Mouse (Mus musculus) midbrain, embryonic 11.5 days (tissue): Measurements from ENCODE around the gene Tm9sf4. TPM values are rescaled to one million over a fixed set of nuclear protein-coding genes. Genes with fewer than 3 reads are reported as not detected.

Experiments used
- ATAC-seq: fragments of 200-750 bp; cut with Nextera tagmentation; 2 replicates; pipeline ENCODE4 v1.8.0; 2017; ENCODE audit warnings: moderate TSS enrichment, moderate library complexity; ENCODE audit not compliant: low FRiP score
- DNase-seq: peaks from one replicate; pipeline ENCODE4 v3.0.0; 2015; ENCODE audit warnings: low spot score; ENCODE audit errors: missing footprints
- H3K27ac ChIP-seq: fragments of 300-500 bp; sonication (generic); 2 replicates; pipeline ENCODE4 v1.5.1; 2014; ENCODE audit warnings: low read depth, low read length
- H3K27me3 ChIP-seq: fragments of 300-500 bp; sonication (generic); 2 replicates; pipeline ENCODE4 v1.6.1; 2014; ENCODE audit warnings: mild to moderate bottlenecking, low read length, moderate library complexity, mixed read lengths; ENCODE audit not compliant: control insufficient read depth, insufficient read depth
- H3K36me3 ChIP-seq: fragments of 300-500 bp; sonication (generic); 2 replicates; pipeline ENCODE4 v1.6.1; 2014; ENCODE audit warnings: mild to moderate bottlenecking, low read length, moderate library complexity, mixed read lengths; ENCODE audit not compliant: control insufficient read depth, insufficient read depth
- H3K4me1 ChIP-seq: fragments of 300-500 bp; sonication (generic); 2 replicates; pipeline ENCODE4 v1.6.1; 2014; ENCODE audit warnings: low read length; ENCODE audit not compliant: control insufficient read depth, insufficient read depth
- H3K4me2 ChIP-seq: fragments of 300-500 bp; sonication (generic); 2 replicates; pipeline ENCODE4 v1.6.1; 2014; ENCODE audit warnings: mild to moderate bottlenecking, moderate library complexity
- H3K4me3 ChIP-seq: fragments of 300-500 bp; sonication (generic); 2 replicates; pipeline ENCODE4 v1.5.1; 2014; ENCODE audit warnings: low read depth, low read length
- H3K9ac ChIP-seq: fragments of 300-500 bp; sonication (generic); 2 replicates; pipeline ENCODE4 v1.6.1; 2014; ENCODE audit warnings: low read length
- H3K9me3 ChIP-seq: fragments of 300-500 bp; sonication (generic); 2 replicates; pipeline ENCODE4 v1.6.1; 2016; ENCODE audit warnings: low read length; ENCODE audit not compliant: control insufficient read depth
- WGBS: fragments of 180-500 bp; shearing (Covaris S2); extraction: QIAGEN DNeasy Blood & Tissue Kit; methylation state at CpG from one replicate; pipeline ENCODE4 v1.1.7; 2014; 5-methylcytosine and 5-hydroxymethylcytosine counted together
- polyA plus RNA-seq: library from polyadenylated mRNA; unstranded; fragments of >200 nt; fragmentation: Nextera tagmentation; extraction: Ambion mirVana; gene quantifications from 2 replicates; pipeline ENCODE4 v1.2.1, GENCODE M21; 2014

Gene Tm9sf4
- polyA plus RNA-seq, 1 experiment from 2014 or later, result 85.9 TPM

DNA sequence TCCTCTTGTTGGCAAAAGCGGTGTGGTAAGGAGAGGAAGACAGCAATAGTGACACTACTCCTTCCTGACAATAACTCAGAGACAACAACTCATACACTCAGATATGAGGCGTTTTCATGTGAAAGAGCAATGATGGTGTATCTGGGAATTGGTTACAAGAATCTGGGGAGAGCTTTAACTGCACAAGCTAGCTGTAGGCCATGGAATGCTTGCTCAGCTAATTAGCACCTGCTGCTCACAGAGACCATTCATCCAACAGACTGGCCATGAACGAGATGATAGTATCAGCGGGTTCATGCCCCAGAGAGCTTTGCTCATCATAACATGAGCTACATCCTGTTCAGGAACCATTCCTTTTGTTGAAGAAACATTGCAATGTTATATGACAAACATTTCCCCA is 76.1 kb downstream of the Tm9sf4 start:
- peaks cover 14% of the 10 kb centered on the region for H3K36me3 ChIP-seq
- no peaks in the 10 kb centered on the region for H3K9me3 ChIP-seq
- H3K27me3 ChIP-seq, result no peaks in the 10 kb centered on the region
- no peak overlapping the region for H3K4me2 ChIP-seq
- 82% methylated on average over 4 of the region's 4 CpGs for WGBS
- H3K9ac ChIP-seq, result no peak overlapping the region
- DNase-seq, result no peak
- no peak overlapping the region for H3K4me3 ChIP-seq
- no peak overlapping the region for H3K27ac ChIP-seq
- no peak for ATAC-seq
- peaks cover 18% of the 10 kb centered on the region for H3K4me1 ChIP-seq

DNA sequence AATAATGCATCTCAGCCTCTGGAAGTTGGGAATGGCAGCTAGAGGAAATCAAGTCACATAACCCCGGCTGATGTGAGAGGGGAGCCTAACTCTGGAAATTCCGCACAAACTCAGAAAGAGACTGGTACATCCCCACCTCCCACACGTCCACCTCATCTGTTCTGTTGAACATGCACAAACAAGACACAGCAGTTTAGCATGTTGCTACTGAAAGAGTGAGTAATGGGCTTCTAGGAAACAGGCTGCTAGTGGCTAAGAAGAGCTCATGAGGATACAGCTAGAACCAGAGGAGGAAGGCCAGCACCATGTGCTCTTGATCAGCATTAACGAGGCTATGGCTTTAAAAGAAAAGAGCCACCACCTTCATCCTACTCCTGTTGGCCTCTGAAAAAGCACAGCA is 76.8 kb downstream of the Tm9sf4 start:
- no peaks in the 10 kb centered on the region for H3K9me3 ChIP-seq
- H3K27ac ChIP-seq, result no peak overlapping the region
- no peaks in the 10 kb centered on the region for H3K27me3 ChIP-seq
- no peak overlapping the region for H3K4me3 ChIP-seq
- WGBS, result 70% methylated on average over 4 of the region's 4 CpGs
- H3K9ac ChIP-seq, result no peak overlapping the region
- H3K4me1 ChIP-seq, result peaks cover 22% of the 10 kb centered on the region
- ATAC-seq (no peak), DNase-seq (no peak)
- H3K36me3 ChIP-seq, result peaks cover 10% of the 10 kb centered on the region; the same call in 1 of the 2 replicates
- no peak overlapping the region for H3K4me2 ChIP-seq

- Histone ChIP-seq H3K36me3 (peaks cover 10% of the 10 kb centered on the region; the same call in 1 of the 2 replicates), H3K27ac (no peak overlapping the region), H3K27me3 (no peaks in the 10 kb centered on the region), H3K9ac (no peak overlapping the region), H3K4me2 (no peak overlapping the region), H3K4me3 (no peak overlapping the region), H3K9me3 (no peaks in the 10 kb centered on the region), H3K4me1 (peaks cover 22% of the 10 kb centered on the region)
- WGBS, result 54% methylated on average over 2 of the region's 2 CpGs
- DNase-seq (no peak), ATAC-seq (no peak)
Measured at GRCm38 (mm10) chr2:153238406-153238805, 77.3 kb downstream of the Tm9sf4 start.

GRCm38 (mm10) chr2:153239021-153239859 is 78.1 kb downstream of the Tm9sf4 start:
- peak; percentile 85 for DNase-seq
- Histone ChIP-seq H3K27ac (no peak overlapping the region; the same call in 1 of the 2 replicates), H3K9ac (peak overlapping the region; percentile 99), H3K4me2 (peak overlapping the region; percentile 95), H3K9me3 (no peaks in the 10 kb centered on the region), H3K4me1 (peaks cover 22% of the 10 kb centered on the region), H3K4me3 (peak overlapping the region; percentile 98), H3K27me3 (no peaks in the 10 kb centered on the region), H3K36me3 (peaks cover 10% of the 10 kb centered on the region)
- no peak for ATAC-seq
- WGBS, result 41% methylated on average over 7 of the region's 7 CpGs

- no peak for ATAC-seq
- peak overlapping the region; percentile 99 for H3K9ac ChIP-seq
- no peaks in the 10 kb centered on the region for H3K9me3 ChIP-seq
- DNase-seq, result peak; percentile 91
- peak overlapping the region; percentile 78; the same call in 1 of the 2 replicates for H3K27ac ChIP-seq
- peak overlapping the region; percentile 98 for H3K4me3 ChIP-seq
- H3K27me3 ChIP-seq, result no peaks in the 10 kb centered on the region
- H3K4me2 ChIP-seq, result peak overlapping the region; percentile 95
- 1% methylated on average over 19 of the region's 22 CpGs for WGBS
- H3K36me3 ChIP-seq, result peaks cover 11% of the 10 kb centered on the region
- peaks cover 22% of the 10 kb centered on the region for H3K4me1 ChIP-seq
Measured at GRCm38 (mm10) chr2:153239860-153240480, 78.9 kb downstream of the Tm9sf4 start.

- peak overlapping the region; percentile 95 for H3K4me2 ChIP-seq
- H3K27me3 ChIP-seq, result no peaks in the 10 kb centered on the region
- H3K9ac ChIP-seq, result peak overlapping the region; percentile 99
- under 1% methylated on average over 33 of the region's 33 CpGs for WGBS
- H3K9me3 ChIP-seq, result no peaks in the 10 kb centered on the region
- H3K36me3 ChIP-seq, result peaks cover 9% of the 10 kb centered on the region
- H3K27ac ChIP-seq, result peak overlapping the region; percentile 78
- DNase-seq (peak; percentile 94), ATAC-seq (no peak; the same call in 1 of the 2 replicates)
- H3K4me3 ChIP-seq, result peak overlapping the region; percentile 98
- H3K4me1 ChIP-seq, result peaks cover 22% of the 10 kb centered on the region
Measured at GRCm38 (mm10) chr2:153240701-153241235, 79.7 kb downstream of the Tm9sf4 start.

DNA sequence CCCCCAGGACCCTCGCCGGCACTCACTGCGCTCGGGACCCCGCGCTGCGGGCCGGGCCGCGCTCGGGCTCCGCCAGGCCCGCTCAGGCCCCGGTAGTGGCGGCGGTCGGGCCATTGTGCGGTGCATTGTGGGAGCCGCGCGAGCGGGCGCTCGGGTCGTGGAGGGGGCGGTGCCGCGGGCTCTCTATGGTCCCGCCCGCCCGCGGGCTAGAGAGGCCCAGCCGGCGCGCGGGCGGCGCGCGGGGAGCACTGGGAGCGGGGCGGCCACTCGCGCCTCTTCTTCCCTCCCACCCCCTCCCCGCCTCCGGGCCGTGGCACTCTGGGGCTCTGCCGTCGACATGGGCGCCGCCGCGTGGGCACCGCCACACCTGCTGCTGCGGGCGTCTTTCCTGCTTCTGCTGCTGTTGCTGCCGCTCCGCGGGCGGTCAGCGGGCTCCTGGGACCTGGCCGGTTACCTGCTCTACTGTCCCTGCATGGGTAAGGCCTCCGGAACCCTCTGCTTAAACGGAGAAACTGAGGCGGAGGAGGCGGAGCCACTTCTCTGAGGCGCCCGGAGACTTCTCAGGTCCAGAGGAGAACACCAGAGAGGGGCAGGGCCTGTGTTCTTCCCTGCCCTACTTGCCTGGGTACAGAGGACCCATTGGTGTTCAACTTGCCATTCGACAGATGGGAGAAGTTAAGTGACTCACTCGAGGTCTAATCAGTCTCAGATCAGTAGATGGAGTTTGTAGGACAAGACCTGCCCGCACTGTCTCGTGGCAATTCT is 80.3 kb downstream of the Tm9sf4 start, which contains the start of the genes Plagl2 and Pofut1:
TSS of gene Plagl2 (minus strand) at position 177 of the 765 bp plus-strand sequence.
TSS of gene Pofut1 (plus strand) at position 284 of the 765 bp plus-strand sequence.
- Histone ChIP-seq H3K27ac (peak within 1 kb of the TSS; percentile 78), H3K27me3 (no peaks in the 10 kb centered on the region), H3K4me1 (peaks cover 22% of the 10 kb centered on the region), H3K4me2 (peak within 1 kb of the TSS; percentile 95), H3K9ac (peak within 1 kb of the TSS; percentile 99), H3K36me3 (peaks cover 6% of the 10 kb centered on the region), H3K4me3 (peak within 1 kb of the TSS; percentile 98), H3K9me3 (no peaks in the 10 kb centered on the region)
- DNase-seq (peak; percentile 98), ATAC-seq (peak; percentile 99)
- under 1% methylated on average over 57 of the region's 72 CpGs for WGBS

DNA sequence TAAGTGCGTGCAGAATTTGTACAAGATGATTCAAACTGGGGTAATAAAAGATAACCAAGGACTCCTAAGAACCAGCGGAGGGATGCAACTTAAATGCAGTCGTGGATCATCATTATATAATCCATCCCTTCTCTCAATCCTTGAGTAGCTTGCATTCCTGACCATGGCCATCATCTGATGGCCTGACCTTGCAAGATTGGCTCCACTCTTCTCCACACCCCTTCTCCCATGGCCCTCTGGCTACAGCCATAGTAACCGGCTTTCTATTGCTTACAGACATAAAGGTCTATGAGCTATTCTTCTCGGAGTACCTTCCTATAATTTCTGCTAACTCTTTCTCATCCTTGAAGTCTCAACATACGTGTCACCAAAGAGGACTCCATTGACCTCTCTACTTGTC is 81.1 kb downstream of the Tm9sf4 start:
- WGBS, result 73% methylated on average over 6 of the region's 6 CpGs
- no peaks in the 10 kb centered on the region for H3K9me3 ChIP-seq
- peak; percentile 86 for DNase-seq
- no peak overlapping the region for H3K27ac ChIP-seq
- peaks cover 22% of the 10 kb centered on the region for H3K4me1 ChIP-seq
- peak overlapping the region; percentile 98 for H3K4me3 ChIP-seq
- ATAC-seq, result no peak
- H3K4me2 ChIP-seq, result peak overlapping the region; percentile 95
- H3K9ac ChIP-seq, result peak overlapping the region; percentile 99
- H3K27me3 ChIP-seq, result no peaks in the 10 kb centered on the region
- peaks cover 4% of the 10 kb centered on the region; the same call in 1 of the 2 replicates for H3K36me3 ChIP-seq
